In genomic region chr4:130171951-130172765, GRCm38 (mm10) we compare ENCODE assay signal across 8 mouse cellular contexts. TPM values are rescaled to one million over a fixed set of nuclear protein-coding genes. Genes with fewer than 3 reads are reported as not detected.
DNase-seq lines count a peak whose midpoint lies in the region; ATAC-seq and TF ChIP-seq lines count a peak whose summit lies in the region.

No protein-coding gene starts in this region.

- H3K4me2 ChIP-seq in forebrain, embryonic 11.5 days (ENCODE audit: low read depth, low read length, severe bottlenecking) = no peak overlapping the region
- H3K4me2 ChIP-seq in kidney, embryonic 16.5 days (replicated peaks; ENCODE audit: low read depth, low read length) = peak overlapping the region; percentile 33
- no peak overlapping the region for H3K4me2 ChIP-seq in forebrain, embryonic 12.5 days

- intact Hi-C loops in heart, adult 2 months (cut with DNase I) = no loop called here

- WGBS in forebrain, embryonic 10.5 days = 73% methylated on average over 11 of the region's 11 CpGs
- WGBS in forebrain, embryonic 11.5 days = 72% methylated on average over 11 of the region's 11 CpGs
- WGBS in heart, adult 2 months = 16% methylated on average over 11 of the region's 11 CpGs
- WGBS in kidney, embryonic 16.5 days = 24% methylated on average over 11 of the region's 11 CpGs
- 77% methylated on average over 11 of the region's 11 CpGs for WGBS in forebrain, embryonic 12.5 days

- peak overlapping the region; percentile 76 for H3K27ac ChIP-seq in forebrain, embryonic 10.5 days
- no peak overlapping the region for H3K27ac ChIP-seq in forebrain, embryonic 11.5 days (ENCODE audit: low read depth, low read length)
- peak overlapping the region; percentile 70 for H3K27ac ChIP-seq in heart, adult 2 months
- peak overlapping the region; percentile 74 for H3K27ac ChIP-seq in kidney, embryonic 16.5 days (ENCODE audit: low read length)
- H3K27ac ChIP-seq in forebrain, embryonic 12.5 days = no peak overlapping the region

- peaks cover 73% of the 10 kb centered on the region for H3K4me1 ChIP-seq in forebrain, embryonic 10.5 days
- peaks cover 15% of the 10 kb centered on the region; the same call in 1 of the 2 replicates for H3K4me1 ChIP-seq in forebrain, embryonic 11.5 days (replicated peaks; ENCODE audit: control insufficient read depth, insufficient read depth, low read length)
- H3K4me1 ChIP-seq in heart, adult 2 months (ENCODE audit: control insufficient read depth, insufficient read depth, low read length) = peaks cover 32% of the 10 kb centered on the region
- peaks cover 85% of the 10 kb centered on the region for H3K4me1 ChIP-seq in kidney, embryonic 16.5 days (ENCODE audit: insufficient read depth, low read length)
- peaks cover 27% of the 10 kb centered on the region for H3K4me1 ChIP-seq in forebrain, embryonic 12.5 days

- H3K9me3 ChIP-seq in forebrain, embryonic 10.5 days = no peaks in the 10 kb centered on the region
- no peaks in the 10 kb centered on the region for H3K9me3 ChIP-seq in forebrain, embryonic 11.5 days (ENCODE audit: control insufficient read depth, low read length)
- no peaks in the 10 kb centered on the region for H3K9me3 ChIP-seq in kidney, embryonic 16.5 days (ENCODE audit: low read length)
- H3K9me3 ChIP-seq in forebrain, embryonic 12.5 days = no peaks in the 10 kb centered on the region

- peaks cover 76% of the 10 kb centered on the region for H3K27me3 ChIP-seq in forebrain, embryonic 10.5 days (ENCODE audit: poor library complexity, severe bottlenecking)
- peaks cover 21% of the 10 kb centered on the region for H3K27me3 ChIP-seq in forebrain, embryonic 11.5 days (ENCODE audit: control insufficient read depth, insufficient read depth, low read length)
- no peaks in the 10 kb centered on the region for H3K27me3 ChIP-seq in heart, adult 2 months (ENCODE audit: control insufficient read depth, insufficient read depth, low read length)
- H3K27me3 ChIP-seq in kidney, embryonic 16.5 days (ENCODE audit: insufficient read depth, low read length) = 0 out of 2 replicates have a peak, but pooled peaks cover 5% of the 10 kb centered on the region
- H3K27me3 ChIP-seq in forebrain, embryonic 12.5 days = peaks cover 54% of the 10 kb centered on the region

- 0 out of 2 replicates have a peak, but pooled peaks have one; percentile 41 for TF ChIP-seq POLR2A in heart, adult 2 months (IDR thresholded peaks at IDR 0.05; ENCODE audit: insufficient read depth, low read depth, low read length)

- TF ChIP-seq CTCF in heart, adult 2 months (IDR thresholded peaks at IDR 0.05) = no peak

- no peak for ATAC-seq in forebrain, embryonic 11.5 days (replicated peaks; ENCODE audit: low FRiP score)
- ATAC-seq in kidney, embryonic 16.5 days (ENCODE audit: low FRiP score, low TSS enrichment) = peak; percentile 43
- no peak for ATAC-seq in forebrain, embryonic 12.5 days (ENCODE audit: low FRiP score)

- H3K4me3 ChIP-seq in forebrain, embryonic 10.5 days = peak overlapping the region; percentile 27
- no peak overlapping the region for H3K4me3 ChIP-seq in forebrain, embryonic 11.5 days (ENCODE audit: low read depth, low read length)
- H3K4me3 ChIP-seq in heart, adult 2 months = peak overlapping the region; percentile 55
- H3K4me3 ChIP-seq in kidney, embryonic 16.5 days (ENCODE audit: low read length) = peak overlapping the region; percentile 4; the same call in 1 of the 2 replicates
- no peak overlapping the region for H3K4me3 ChIP-seq in forebrain, embryonic 12.5 days (replicated peaks)

- TF ChIP-seq EP300 in heart, adult 2 months (IDR thresholded peaks at IDR 0.05; ENCODE audit: insufficient read depth, low read depth, low read length) = peak; percentile 82; the same call in 1 of the 2 replicates

- no peaks in the 10 kb centered on the region for H3K79me2 ChIP-seq in heart, adult 2 months (replicated peaks; ENCODE audit: control insufficient read depth, insufficient read depth, low read length)

- no peak overlapping the region for H3K9ac ChIP-seq in forebrain, embryonic 11.5 days (ENCODE audit: low read length)
- peak overlapping the region; percentile 3 for H3K9ac ChIP-seq in heart, adult 2 months (ENCODE audit: low read depth, low read length)
- H3K9ac ChIP-seq in kidney, embryonic 16.5 days (replicated peaks; ENCODE audit: low read length) = peak overlapping the region; percentile 29; the same call in 1 of the 2 replicates
- no peak overlapping the region for H3K9ac ChIP-seq in forebrain, embryonic 12.5 days

- peak; percentile 32 for DNase-seq in forebrain, embryonic 10.5 days (ENCODE audit: extremely low spot score, low spot score)
- DNase-seq in forebrain, embryonic 11.5 days (ENCODE audit: low spot score) = no peak
- peak; percentile 84 to 87 for DNase-seq in heart, adult 2 months
- DNase-seq in lung, postnatal 14 days = peak; percentile 66
- no peak for DNase-seq in cerebellum, adult 11-12 months
- DNase-seq in cerebellum, adult 8-10 months = no peak

- no peaks in the 10 kb centered on the region for H3K36me3 ChIP-seq in forebrain, embryonic 10.5 days (replicated peaks)
- no peaks in the 10 kb centered on the region for H3K36me3 ChIP-seq in forebrain, embryonic 11.5 days (ENCODE audit: control insufficient read depth, insufficient read depth, low read length)
- H3K36me3 ChIP-seq in heart, adult 2 months (ENCODE audit: control insufficient read depth, insufficient read depth, low read length) = no peaks in the 10 kb centered on the region; the same call in 1 of the 2 replicates
- no peaks in the 10 kb centered on the region for H3K36me3 ChIP-seq in kidney, embryonic 16.5 days (ENCODE audit: insufficient read depth, low read length)
- no peaks in the 10 kb centered on the region for H3K36me3 ChIP-seq in forebrain, embryonic 12.5 days (replicated peaks)

RNA-seq across cellular contexts. Expression of gene Tinagl1, which starts 2.8 kb away (rescaled TPM):
- 7.2 and 7.6 TPM in 2 replicates for polyA plus RNA-seq in forebrain, embryonic 10.5 days (2016; fragmentation: Nextera tagmentation; extraction: Ambion mirVana)
- 7.6 and 7.9 TPM in 2 replicates for polyA plus RNA-seq in forebrain, embryonic 11.5 days (2014; fragmentation: Nextera tagmentation; extraction: Ambion mirVana)
- total RNA-seq in heart, adult 2 months (2021) = 10 to 100 TPM; 56.4 to 68.6 TPM
- polyA plus RNA-seq in heart, adult 2 months (2012; rRNA removed) = 61.9 and 84.0 TPM in 2 replicates
- 71.2 and 93.4 TPM in 2 replicates for polyA plus RNA-seq in kidney, embryonic 16.5 days (2015; fragmentation: Nextera tagmentation; extraction: Ambion mirVana)
- 4.1 and 4.6 TPM in 2 replicates for polyA plus RNA-seq in forebrain, embryonic 12.5 days (2016; fragmentation: Nextera tagmentation; extraction: Ambion mirVana)

RNA-seq across cellular contexts. Expression of gene Hcrtr1, which starts 33.0 kb away (rescaled TPM):
- polyA plus RNA-seq in forebrain, embryonic 10.5 days (2016; fragmentation: Nextera tagmentation; extraction: Ambion mirVana) = 0.32 and 0.36 TPM in 2 replicates
- polyA plus RNA-seq in forebrain, embryonic 11.5 days (2014; fragmentation: Nextera tagmentation; extraction: Ambion mirVana) = 0.27 and 0.28 TPM in 2 replicates
- total RNA-seq in heart, adult 2 months (2021) = not detected
- 0.23 and 0.27 TPM in 2 replicates for polyA plus RNA-seq in heart, adult 2 months (2012; rRNA removed)
- polyA plus RNA-seq in kidney, embryonic 16.5 days (2015; fragmentation: Nextera tagmentation; extraction: Ambion mirVana) = 0.19 and 0.31 TPM in 2 replicates
- 0.10 TPM in 1 of 2 replicates, not detected in the other for polyA plus RNA-seq in forebrain, embryonic 12.5 days (2016; fragmentation: Nextera tagmentation; extraction: Ambion mirVana)

RNA-seq across cellular contexts. Expression of gene Gm853, which starts 50.0 kb away (rescaled TPM):
- polyA plus RNA-seq in forebrain, embryonic 10.5 days (2016; fragmentation: Nextera tagmentation; extraction: Ambion mirVana) = not detected in 2 replicates
- 0.39 TPM in 1 of 2 replicates, not detected in the other for polyA plus RNA-seq in forebrain, embryonic 11.5 days (2014; fragmentation: Nextera tagmentation; extraction: Ambion mirVana)
- total RNA-seq in heart, adult 2 months (2021) = not detected
- not detected in 2 replicates for polyA plus RNA-seq in heart, adult 2 months (2012; rRNA removed)
- polyA plus RNA-seq in kidney, embryonic 16.5 days (2015; fragmentation: Nextera tagmentation; extraction: Ambion mirVana) = 1.2 and 2.6 TPM in 2 replicates
- not detected in 2 replicates for polyA plus RNA-seq in forebrain, embryonic 12.5 days (2016; fragmentation: Nextera tagmentation; extraction: Ambion mirVana)

Comparison
In these comparisons a context has a peak if more than half of its experiments do, and no peak if none do; other contexts are left out.
1. DNase-seq: peak in forebrain, embryonic 10.5 days (single experiment), heart, adult 2 months (2 of 2) and lung, postnatal 14 days (single experiment); none in forebrain, embryonic 11.5 days (single experiment), cerebellum, adult 11-12 months (single experiment) and cerebellum, adult 8-10 months (single experiment).
2. H3K27ac ChIP-seq: peak in forebrain, embryonic 10.5 days (single experiment), heart, adult 2 months (single experiment) and kidney, embryonic 16.5 days (single experiment); none in forebrain, embryonic 11.5 days (single experiment) and forebrain, embryonic 12.5 days (single experiment).
3. H3K4me3 ChIP-seq: peak in forebrain, embryonic 10.5 days (single experiment), heart, adult 2 months (single experiment) and kidney, embryonic 16.5 days (single experiment); none in forebrain, embryonic 11.5 days (single experiment) and forebrain, embryonic 12.5 days (single experiment).
4. H3K9ac ChIP-seq: peak in heart, adult 2 months (single experiment) and kidney, embryonic 16.5 days (single experiment); none in forebrain, embryonic 11.5 days (single experiment) and forebrain, embryonic 12.5 days (single experiment).